Mouse (Mus musculus) forebrain, embryonic 11.5 days (tissue): ENCODE results near the gene Palm2. TPM values are rescaled to one million over a fixed set of nuclear protein-coding genes. Genes with fewer than 3 reads are reported as not detected.

Experiments
- ATAC-seq: fragments of 200-750 bp; cut with Nextera tagmentation; replicated peaks from 2 replicates; pipeline ENCODE4 v1.8.0; 2017; ENCODE audit warnings: moderate TSS enrichment; ENCODE audit not compliant: low FRiP score
- DNase-seq: peaks from one replicate; pipeline ENCODE4 v3.0.0-alpha.2; 2017; ENCODE audit warnings: low spot score
- H3K27ac ChIP-seq: fragments of 300-500 bp; sonication (generic); 2 replicates; pipeline ENCODE4 v1.5.1; 2014; ENCODE audit warnings: low read depth, low read length
- H3K27me3 ChIP-seq: fragments of 300-500 bp; sonication (generic); 2 replicates; pipeline ENCODE4 v1.6.1; 2014; ENCODE audit warnings: mild to moderate bottlenecking, low read length, mixed read lengths; ENCODE audit not compliant: control insufficient read depth, insufficient read depth
- H3K36me3 ChIP-seq: fragments of 300-500 bp; sonication (generic); 2 replicates; pipeline ENCODE4 v1.6.1; 2014; ENCODE audit warnings: mild to moderate bottlenecking, low read length, moderate library complexity, mixed read lengths; ENCODE audit not compliant: control insufficient read depth, insufficient read depth
- H3K4me1 ChIP-seq: fragments of 300-500 bp; sonication (generic); replicated peaks from 2 replicates; pipeline ENCODE4 v1.6.1; 2014; ENCODE audit warnings: low read length, mixed read lengths; ENCODE audit not compliant: control insufficient read depth, insufficient read depth
- H3K4me2 ChIP-seq: fragments of 300-500 bp; sonication (generic); 2 replicates; pipeline ENCODE4 v1.6.1; 2014; ENCODE audit warnings: low read depth, mild to moderate bottlenecking, low read length, moderate library complexity, mixed read lengths; ENCODE audit not compliant: severe bottlenecking
- H3K4me3 ChIP-seq: fragments of 300-500 bp; sonication (generic); 2 replicates; pipeline ENCODE4 v1.5.1; 2014; ENCODE audit warnings: low read depth, low read length
- H3K9ac ChIP-seq: fragments of 300-500 bp; sonication (generic); 2 replicates; pipeline ENCODE4 v1.6.1; 2014; ENCODE audit warnings: low read length
- H3K9me3 ChIP-seq: fragments of 300-500 bp; sonication (generic); 2 replicates; pipeline ENCODE4 v1.6.1; 2016; ENCODE audit warnings: low read length, mixed read lengths; ENCODE audit not compliant: control insufficient read depth
- WGBS: fragments of 180-500 bp; shearing (Covaris S2); extraction: QIAGEN DNeasy Blood & Tissue Kit; methylation state at CpG from one replicate; pipeline ENCODE4 v1.1.7; 2014; 5-methylcytosine and 5-hydroxymethylcytosine counted together
- polyA plus RNA-seq: library from polyadenylated mRNA; unstranded; fragments of >200 nt; fragmentation: Nextera tagmentation; extraction: Ambion mirVana; gene quantifications from 2 replicates; pipeline ENCODE4 v1.2.1, GENCODE M21; 2014

Gene Palm2
- polyA plus RNA-seq, 1 experiment from 2014 or later, result 3.5 TPM

DNA sequence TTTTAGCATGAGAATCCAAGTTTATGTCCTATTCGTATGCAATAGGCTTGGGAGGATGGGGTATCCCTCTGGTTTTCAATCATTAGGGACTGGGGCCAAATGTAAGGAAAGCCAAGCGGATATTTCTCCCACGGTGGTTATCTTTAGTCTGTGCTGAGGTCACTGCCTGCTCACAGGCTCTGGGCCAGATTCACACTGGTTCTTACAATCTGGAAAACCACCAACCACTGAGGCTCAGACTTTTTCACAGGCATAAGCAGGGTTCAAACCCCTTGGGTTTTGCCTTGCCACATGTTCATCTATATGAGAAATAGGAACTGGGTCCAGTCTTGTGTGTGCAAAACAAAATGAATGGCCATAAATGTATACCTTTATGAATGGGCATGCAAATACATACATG is 90.4 kb downstream of the Palm2 start:
- no peak overlapping the region for H3K27ac ChIP-seq
- no peak overlapping the region for H3K9ac ChIP-seq
- ATAC-seq, result no peak
- WGBS, result 88% methylated on average over 3 of the region's 3 CpGs
- H3K4me3 ChIP-seq, result no peak overlapping the region
- H3K36me3 ChIP-seq, result no peaks in the 10 kb centered on the region
- H3K4me1 ChIP-seq, result no peaks in the 10 kb centered on the region
- no peaks in the 10 kb centered on the region for H3K27me3 ChIP-seq
- no peak overlapping the region for H3K4me2 ChIP-seq
- H3K9me3 ChIP-seq, result no peaks in the 10 kb centered on the region
- no peak for DNase-seq

DNA sequence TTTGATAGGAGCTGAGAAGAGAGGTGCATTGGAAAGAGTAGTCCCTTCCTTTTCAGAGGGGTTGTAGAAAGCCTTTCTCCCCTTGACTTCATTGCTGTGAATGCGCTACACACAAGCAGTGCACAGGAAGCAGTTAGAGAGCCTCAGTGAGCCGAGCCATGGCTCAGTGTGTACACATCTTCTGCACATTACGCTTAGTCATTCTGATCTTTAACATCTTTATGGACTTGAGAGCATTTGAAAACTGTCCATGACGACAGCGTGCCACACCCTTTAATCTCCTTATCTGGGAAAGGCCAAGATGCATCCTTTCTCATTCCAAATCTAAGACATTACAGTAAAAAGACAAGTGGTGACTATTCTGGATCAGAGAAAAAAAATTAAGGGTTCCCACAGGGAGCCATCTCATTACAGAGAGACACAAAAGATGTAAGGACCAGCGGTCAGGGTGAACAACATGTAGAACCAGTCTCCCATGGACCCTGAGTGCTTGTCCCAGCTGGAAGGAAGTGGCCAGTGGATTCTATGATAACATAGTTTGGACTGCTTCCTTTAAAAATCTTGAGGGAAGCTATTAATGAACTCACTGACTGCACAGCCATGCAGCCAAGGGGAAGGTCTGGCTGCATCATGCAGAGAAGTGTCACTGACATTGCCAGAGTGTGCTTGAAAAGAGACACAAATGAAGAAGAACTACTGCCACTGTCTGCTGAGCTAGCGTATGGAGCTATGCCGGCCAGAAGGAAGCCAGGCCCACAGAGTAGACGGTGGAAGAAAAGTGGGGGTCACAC is 91.4 kb downstream of the Palm2 start:
- no peak overlapping the region for H3K4me2 ChIP-seq
- DNase-seq, result no peak
- H3K27me3 ChIP-seq, result no peaks in the 10 kb centered on the region
- WGBS, result 90% methylated on average over 9 of the region's 9 CpGs
- H3K4me1 ChIP-seq, result no peaks in the 10 kb centered on the region
- H3K4me3 ChIP-seq, result no peak overlapping the region
- no peaks in the 10 kb centered on the region for H3K36me3 ChIP-seq
- no peak overlapping the region for H3K9ac ChIP-seq
- ATAC-seq, result no peak
- no peaks in the 10 kb centered on the region for H3K9me3 ChIP-seq
- H3K27ac ChIP-seq, result no peak overlapping the region

GRCm38 (mm10) chr4:57528296-57528695 is 94.2 kb downstream of the Palm2 start:
- no peak overlapping the region for H3K4me3 ChIP-seq
- no peaks in the 10 kb centered on the region for H3K4me1 ChIP-seq
- H3K9ac ChIP-seq, result no peak overlapping the region
- no peak overlapping the region for H3K4me2 ChIP-seq
- H3K27ac ChIP-seq, result no peak overlapping the region
- DNase-seq (no peak), ATAC-seq (no peak)
- no peaks in the 10 kb centered on the region for H3K9me3 ChIP-seq
- H3K27me3 ChIP-seq, result no peaks in the 10 kb centered on the region
- no peaks in the 10 kb centered on the region for H3K36me3 ChIP-seq

DNA sequence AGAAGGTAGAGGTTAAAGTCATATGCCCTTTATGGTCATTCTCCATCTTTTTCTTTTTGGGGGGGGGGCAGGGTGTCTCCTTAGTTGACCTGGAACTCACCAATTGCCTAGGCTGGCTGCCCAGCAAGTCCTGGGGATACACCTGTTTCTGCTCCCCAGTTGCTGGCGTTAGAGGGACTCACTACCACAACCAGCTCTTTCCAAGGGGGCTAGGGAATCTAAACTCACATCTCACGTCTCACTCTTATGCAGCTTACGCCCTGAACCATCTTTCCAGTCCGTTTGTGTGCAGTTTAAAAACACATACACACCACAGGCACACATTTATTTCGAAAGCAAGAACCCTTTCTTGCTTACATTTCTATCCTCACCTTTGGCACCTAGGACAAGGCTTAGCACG is 99.6 kb downstream of the Palm2 start:
- H3K27ac ChIP-seq, result no peak overlapping the region
- H3K9me3 ChIP-seq, result no peaks in the 10 kb centered on the region
- no peak overlapping the region for H3K4me2 ChIP-seq
- no peaks in the 10 kb centered on the region for H3K27me3 ChIP-seq
- WGBS, result 82% methylated on average over 6 of the region's 6 CpGs
- no peak overlapping the region for H3K4me3 ChIP-seq
- no peaks in the 10 kb centered on the region for H3K36me3 ChIP-seq
- DNase-seq, result no peak
- no peak overlapping the region for H3K9ac ChIP-seq
- no peak for ATAC-seq
- no peaks in the 10 kb centered on the region; the same call in 1 of the 2 replicates for H3K4me1 ChIP-seq

DNA sequence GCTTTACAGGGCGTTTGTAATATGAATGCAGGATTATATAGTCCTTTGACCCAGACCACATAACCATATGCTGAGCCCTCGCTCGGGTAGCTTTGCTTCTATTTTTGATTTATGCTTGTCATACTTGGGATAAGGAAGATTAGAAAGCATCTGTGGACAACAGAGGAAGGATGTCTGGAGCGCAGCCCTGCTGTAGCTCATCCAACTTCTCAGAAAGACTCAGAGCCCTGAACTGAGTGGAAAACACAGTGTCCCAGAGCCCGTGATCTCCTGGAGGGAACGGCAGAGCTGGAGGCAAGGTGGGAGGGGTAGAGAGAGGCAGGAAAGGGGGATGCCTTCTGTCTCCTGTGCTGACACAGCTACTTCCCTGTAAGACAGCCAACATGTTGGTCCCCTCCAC is 100.2 kb downstream of the Palm2 start:
- ATAC-seq, result no peak
- 78% methylated on average over 6 of the region's 6 CpGs for WGBS

GRCm38 (mm10) chr4:57535087-57535486 is 101.0 kb downstream of the Palm2 start:
- no peaks in the 10 kb centered on the region for H3K9me3 ChIP-seq
- H3K27me3 ChIP-seq, result no peaks in the 10 kb centered on the region
- H3K4me1 ChIP-seq, result no peaks in the 10 kb centered on the region; the same call in 1 of the 2 replicates
- no peak overlapping the region for H3K9ac ChIP-seq
- H3K4me3 ChIP-seq, result no peak overlapping the region
- ATAC-seq, result no peak
- no peak overlapping the region for H3K27ac ChIP-seq
- no peak overlapping the region for H3K4me2 ChIP-seq
- WGBS, result 88% methylated on average over 4 of the region's 4 CpGs
- no peaks in the 10 kb centered on the region for H3K36me3 ChIP-seq
- DNase-seq, result no peak

More for the DNA sequence above, 100.2 kb downstream of the Palm2 start:
- H3K4me1 ChIP-seq, result no peaks in the 10 kb centered on the region; the same call in 1 of the 2 replicates
- no peaks in the 10 kb centered on the region for H3K36me3 ChIP-seq
- no peak overlapping the region for H3K4me2 ChIP-seq
- no peaks in the 10 kb centered on the region for H3K27me3 ChIP-seq
- no peak overlapping the region for H3K9ac ChIP-seq
- no peak overlapping the region for H3K4me3 ChIP-seq
- DNase-seq, result no peak
- H3K9me3 ChIP-seq, result no peaks in the 10 kb centered on the region
- H3K27ac ChIP-seq, result no peak overlapping the region

GRCm38 (mm10) chr4:57538029-57538688 is 104.1 kb downstream of the Palm2 start:
- Histone ChIP-seq H3K27me3 (no peaks in the 10 kb centered on the region), H3K4me1 (no peaks in the 10 kb centered on the region; the same call in 1 of the 2 replicates), H3K4me3 (no peak overlapping the region), H3K4me2 (no peak overlapping the region), H3K9me3 (no peaks in the 10 kb centered on the region), H3K9ac (no peak overlapping the region), H3K27ac (no peak overlapping the region), H3K36me3 (no peaks in the 10 kb centered on the region)
- no peak for ATAC-seq
- 7% methylated on average over 4 of the region's 4 CpGs for WGBS
- DNase-seq, result no peak

DNA sequence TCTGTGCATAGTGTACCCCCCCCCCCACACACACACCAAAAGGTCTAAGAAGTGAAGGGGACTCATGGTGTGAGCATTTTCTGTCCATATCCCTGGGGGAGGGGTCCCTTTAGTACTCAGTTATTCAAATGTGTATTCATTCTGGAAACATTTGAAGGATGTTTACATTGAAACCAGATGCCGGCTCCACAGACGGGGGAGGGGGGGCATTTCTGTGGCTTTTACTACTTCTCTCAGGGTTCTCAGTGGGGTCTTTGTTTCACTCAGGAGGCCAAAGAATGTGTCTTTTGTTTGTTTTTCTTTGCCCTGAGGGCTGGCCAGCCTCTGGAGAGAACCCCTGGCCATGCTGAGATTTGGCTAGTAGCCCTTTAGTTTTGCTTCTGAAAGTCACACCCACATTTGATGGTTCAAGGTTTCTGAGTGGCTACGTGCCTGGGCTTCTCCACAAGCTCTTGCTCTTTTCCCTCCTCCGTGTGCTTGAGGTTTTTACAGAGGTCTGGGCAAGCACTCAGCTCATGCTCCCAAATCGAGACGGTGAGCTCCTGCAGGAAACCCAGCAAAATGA is 109.7 kb downstream of the Palm2 start:
- 3% methylated on average over 6 of the region's 6 CpGs for WGBS
- H3K9me3 ChIP-seq, result no peaks in the 10 kb centered on the region
- H3K9ac ChIP-seq, result no peak overlapping the region; the same call in 1 of the 2 replicates

More for the DNA sequence above, 109.7 kb downstream of the Palm2 start:
- peak; percentile 78 for DNase-seq
- peak overlapping the region; percentile 51 for H3K27ac ChIP-seq
- H3K36me3 ChIP-seq, result no peaks in the 10 kb centered on the region
- 0 out of 2 replicates have a peak, but pooled peaks cover 4% of the 10 kb centered on the region for H3K4me1 ChIP-seq
- H3K27me3 ChIP-seq, result no peaks in the 10 kb centered on the region
- H3K4me3 ChIP-seq, result no peak overlapping the region
- peak; percentile 88 for ATAC-seq
- H3K4me2 ChIP-seq, result peak overlapping the region; percentile 24; the same call in 1 of the 2 replicates
